Mouse (Mus musculus) natural killer cell, adult 2 months (primary cell): ENCODE data around the gene Map3k9.

Source experiments
- DNase-seq, 2 experiments: peaks; one replicate each; pipeline ENCODE4 v3.0.0; 2022; ENCODE audit warnings: low spot score in 2 of 2

The Map3k9 gene

DNA sequence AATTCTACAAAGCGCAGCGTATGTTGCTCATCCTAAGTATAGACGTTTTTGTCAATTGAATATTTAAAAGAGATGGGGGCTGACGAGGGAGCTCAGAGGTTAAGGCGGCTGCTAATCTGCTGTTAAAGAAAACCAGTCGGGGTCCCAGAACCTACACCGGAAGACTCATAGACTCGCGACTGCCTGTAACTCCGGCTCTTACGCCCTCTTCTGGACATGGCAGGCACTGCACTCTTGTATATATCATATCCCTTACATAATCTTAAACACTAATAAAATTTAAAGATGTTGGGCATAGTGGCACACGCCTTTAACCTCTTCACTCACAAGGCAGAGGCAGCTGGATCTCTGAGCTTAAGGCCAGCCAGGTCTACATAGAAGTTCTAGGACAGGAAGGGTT, 6.3 kb upstream of the Map3k9 start:
- DNase-seq = no peak

DNA sequence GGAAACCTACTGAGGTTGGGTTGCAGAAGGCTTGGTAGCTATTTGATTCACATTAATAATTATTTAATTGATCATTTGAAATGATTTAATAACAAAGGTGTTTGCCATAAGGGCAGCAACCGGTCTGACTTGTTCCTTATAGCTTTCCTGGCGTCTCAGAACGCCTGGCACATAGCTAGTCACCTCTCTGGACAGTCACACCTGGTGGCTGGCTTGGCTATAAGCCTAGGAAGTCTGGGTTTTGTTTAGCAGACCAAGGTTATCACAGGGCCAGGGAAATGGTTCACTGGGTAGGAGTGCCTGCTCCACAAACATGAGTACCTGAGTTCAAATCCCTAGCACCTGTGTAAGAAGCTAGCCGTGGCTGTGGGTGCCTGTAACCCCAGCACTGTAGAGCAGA, 2.3 kb upstream of the Map3k9 start:
- no peak for DNase-seq

DNA sequence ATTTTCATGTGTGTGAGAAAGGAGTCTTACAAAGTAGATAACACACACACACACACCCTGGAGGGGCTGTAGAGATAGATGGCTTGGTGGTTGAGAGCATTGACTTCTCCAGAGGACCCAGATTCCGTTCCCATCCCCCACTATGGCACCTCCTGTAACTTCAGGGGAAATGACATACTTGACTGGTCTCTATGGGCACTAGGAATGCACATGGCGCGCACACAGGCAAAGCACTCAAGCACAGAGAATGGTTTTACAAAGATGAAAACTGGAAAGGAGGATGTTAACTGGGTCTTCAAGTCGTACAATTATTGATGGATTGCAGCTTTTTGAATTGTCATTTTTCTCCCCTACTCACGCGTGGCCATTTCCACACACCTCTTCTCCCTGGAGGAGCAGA, 1.6 kb upstream of the Map3k9 start:
- DNase-seq = no peak

DNA sequence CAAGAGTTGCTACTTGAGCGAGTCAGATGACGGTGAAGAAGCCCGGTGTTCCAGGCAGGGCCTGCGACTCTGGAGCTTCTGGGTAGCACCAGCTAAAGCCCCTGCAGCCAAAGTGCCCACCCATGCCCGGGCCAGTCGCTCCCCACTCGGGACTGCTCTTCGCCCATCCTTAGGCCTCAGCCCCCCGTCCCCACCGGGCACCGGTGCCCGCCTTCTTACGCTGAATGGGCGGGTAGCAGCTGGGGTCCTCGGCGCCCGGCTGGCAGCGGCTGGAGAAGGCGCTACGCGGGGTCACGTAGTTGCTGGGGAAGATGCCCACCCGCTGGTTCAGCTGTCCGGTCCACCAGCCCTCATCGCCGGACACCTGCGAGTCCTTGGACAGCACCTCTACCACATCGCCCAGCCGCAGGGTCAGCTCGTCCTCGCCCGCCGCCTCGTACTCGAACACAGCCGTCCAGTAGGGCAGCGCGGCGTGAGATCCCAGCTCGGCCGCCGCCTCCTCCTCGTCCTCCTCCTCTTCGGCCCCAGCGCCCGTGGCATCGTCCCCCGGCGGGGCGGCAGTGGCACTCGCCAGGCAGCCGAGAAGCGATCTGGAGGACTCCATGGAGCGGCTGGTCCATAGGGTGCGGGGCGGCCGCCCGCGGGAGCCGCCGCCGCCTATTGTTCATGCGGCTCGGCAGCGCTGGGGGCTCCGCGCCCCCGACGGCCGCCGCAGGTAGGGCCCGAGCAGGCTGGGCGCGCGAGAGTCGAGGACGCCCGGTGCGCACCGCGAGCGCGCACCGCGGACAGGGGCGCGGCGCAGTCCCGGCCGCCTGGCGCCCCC, 493 bp downstream of the Map3k9 start:
- DNase-seq = no peak

DNA sequence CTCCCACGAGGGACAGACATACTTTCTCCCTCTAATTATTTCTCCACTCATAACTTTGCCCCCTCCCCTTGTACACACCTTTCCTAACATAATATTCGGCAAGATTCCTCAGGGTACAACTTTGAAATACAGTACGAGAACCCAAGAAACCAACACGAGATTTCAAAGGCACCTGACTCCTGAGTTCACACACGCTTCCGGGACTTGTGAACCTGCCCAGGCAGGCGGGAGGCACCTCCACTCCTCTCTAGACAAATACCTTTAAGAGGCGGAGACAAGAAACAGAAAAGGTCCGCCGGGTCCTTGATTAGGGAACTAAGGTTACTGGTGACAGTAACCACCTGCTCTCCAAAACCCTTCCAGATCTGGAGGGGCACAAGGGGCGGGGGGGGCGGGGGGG, 1.1 kb downstream of the Map3k9 start:
- DNase-seq = peak in 1 of 2 experiments; percentile 43

DNA sequence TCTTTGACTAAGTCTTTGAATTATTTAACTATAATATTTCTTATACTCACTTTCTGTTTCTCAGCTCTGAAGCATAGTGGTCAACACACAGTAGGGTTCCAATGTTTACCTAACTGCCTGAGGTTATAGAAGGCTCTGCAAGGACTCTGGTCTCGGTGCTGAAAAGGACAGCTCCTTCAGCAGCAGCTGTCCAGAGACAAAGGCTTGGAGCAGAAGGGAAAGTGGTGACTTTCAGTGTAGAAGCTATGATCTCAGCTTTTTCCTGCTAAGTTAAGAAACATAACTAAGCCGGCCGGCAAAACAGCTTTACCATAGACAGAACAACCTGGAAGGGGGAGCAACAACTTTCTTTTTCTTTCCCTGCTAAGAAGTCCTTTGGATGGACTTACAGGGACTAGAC, 4.8 kb downstream of the Map3k9 start:
- no peak for DNase-seq

DNA sequence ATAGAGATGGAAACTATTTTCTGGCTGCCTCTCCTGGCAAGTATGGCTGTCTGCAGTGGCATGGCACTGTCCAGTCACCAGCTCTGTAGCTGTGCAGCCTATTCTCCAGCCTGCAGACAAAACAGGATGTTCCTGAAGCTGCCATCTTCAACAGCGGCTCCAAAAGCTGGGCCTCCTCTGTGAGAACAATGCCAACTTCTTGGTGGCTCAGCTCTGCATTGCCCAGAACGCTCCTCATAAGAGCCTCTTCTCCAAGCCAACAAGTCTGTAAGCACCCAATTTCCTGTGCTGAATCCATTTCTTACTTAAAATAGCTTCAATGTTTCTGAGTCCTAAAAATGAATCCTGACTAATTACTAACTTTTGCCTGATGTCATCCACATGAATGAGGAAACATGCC, 5.3 kb downstream of the Map3k9 start:
- no peak for DNase-seq

DNA sequence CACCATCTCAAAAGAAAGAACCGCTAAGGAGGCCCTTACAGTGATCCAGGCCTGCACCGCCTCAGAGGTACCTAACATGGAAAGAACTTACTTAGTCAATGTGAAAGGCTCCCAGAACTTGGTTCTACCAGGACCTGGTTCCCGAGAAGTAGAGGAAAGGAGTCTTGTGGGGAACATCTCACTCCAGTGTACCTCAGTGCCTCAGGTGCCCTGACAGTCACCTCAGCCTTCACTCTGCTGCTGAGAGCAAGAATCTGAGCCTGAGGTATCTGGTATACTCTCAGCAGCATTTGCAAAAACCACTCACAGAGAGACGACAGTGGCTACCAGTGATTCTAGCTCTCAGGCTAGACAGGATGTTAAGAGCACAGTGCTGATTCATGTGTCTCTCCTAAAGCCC, 6.8 kb downstream of the Map3k9 start:
- no peak for DNase-seq

DNA sequence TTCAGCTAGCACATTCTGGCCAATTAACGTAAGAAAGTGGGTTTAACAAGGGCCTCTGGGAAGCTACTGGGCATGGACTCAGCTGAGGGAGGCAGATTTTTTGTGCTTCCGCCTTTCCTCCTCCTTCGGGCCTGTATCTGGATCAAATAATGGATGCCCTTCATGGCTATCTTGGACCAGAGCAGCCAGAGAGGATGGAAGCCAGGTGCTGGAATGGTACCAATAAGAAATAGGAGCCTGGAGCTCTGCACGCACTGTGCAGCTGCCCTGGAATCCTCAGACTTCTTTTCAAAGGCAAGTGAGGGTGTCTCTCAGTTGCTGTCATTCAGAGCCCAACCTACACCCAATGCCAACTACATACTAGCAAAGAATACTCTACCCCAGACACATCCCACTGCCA, 11.5 kb downstream of the Map3k9 start:
- no peak for DNase-seq

DNA sequence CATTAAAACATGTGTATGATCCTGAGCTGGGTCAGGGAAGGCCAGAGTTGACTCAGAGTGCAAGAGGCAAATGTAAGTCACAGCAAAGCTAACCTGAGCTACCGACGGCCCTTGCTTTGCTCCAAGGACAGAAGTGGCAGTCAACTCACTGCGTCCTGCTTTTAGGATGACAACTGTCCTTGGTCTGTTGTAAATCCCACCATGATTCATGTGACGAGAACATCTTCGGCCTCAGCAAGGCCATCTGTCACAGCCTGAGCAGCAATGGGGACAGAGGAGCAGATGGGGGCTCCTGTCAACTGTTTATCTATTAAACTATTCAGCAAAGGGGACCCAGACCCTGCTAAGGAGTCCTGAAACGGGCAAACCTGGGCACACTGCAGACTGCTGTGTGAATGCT, 15.6 kb downstream of the Map3k9 start:
- no peak for DNase-seq

DNA sequence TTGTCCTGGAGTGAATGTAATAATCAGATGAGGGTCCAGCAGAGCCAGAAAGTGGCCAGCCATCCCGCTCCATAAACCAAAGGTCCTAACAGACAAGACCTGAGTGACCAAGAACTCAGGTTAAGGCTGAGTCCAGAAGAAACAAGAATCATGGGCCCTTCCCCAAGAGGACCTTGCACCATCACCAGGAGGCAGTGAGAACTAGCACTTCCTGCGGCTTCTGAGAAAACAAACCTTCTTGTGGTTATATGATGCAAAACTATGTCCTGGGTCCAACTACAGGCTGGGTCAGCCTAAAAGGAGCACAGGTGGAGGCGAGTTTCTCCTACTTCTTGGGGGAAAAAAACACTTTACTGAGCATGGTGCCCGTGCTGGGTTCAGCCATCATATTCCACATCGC, 16.6 kb downstream of the Map3k9 start:
- DNase-seq = no peak

DNA sequence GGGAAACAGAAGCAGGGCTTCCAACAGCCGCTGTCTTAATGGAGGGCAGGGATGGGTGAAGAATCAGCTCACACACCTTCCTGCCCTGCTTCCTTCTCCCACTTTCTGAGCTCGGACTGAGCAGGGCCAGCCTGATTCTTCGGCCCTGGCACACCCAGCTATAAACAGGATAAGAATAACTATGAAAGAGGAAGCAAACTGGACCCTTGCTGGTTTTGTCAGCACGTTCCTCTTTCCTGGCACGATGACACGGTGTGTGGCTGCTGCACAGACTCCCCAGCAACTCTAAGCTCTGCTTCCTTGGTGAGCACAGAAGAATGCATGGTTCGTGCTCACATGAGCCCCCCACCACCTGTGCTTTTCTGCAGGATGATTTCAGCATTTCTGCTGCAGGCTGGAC, 26.3 kb downstream of the Map3k9 start:
- DNase-seq = peak in 1 of 2 experiments; percentile 53

DNA sequence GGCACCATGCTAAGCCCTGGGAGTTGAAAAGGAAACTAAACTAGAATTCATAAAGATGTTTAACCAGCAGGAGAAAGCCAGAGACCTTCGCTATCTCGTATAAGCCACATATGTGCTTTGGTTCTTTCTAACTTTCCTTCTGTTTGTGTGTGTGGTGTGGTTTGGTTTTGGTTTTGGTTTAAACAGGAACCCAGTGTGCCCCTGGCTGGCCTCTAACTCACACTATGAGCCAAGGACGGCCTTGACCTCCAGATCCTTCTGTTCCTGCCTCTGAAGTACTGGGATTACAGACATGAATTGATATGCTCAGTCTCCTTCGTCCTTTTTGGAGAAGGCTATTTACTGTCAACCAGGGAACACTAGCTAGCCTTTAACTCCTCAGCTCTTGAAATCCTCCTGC, 29.9 kb downstream of the Map3k9 start:
- DNase-seq = peak; percentile 17 to 25

DNA sequence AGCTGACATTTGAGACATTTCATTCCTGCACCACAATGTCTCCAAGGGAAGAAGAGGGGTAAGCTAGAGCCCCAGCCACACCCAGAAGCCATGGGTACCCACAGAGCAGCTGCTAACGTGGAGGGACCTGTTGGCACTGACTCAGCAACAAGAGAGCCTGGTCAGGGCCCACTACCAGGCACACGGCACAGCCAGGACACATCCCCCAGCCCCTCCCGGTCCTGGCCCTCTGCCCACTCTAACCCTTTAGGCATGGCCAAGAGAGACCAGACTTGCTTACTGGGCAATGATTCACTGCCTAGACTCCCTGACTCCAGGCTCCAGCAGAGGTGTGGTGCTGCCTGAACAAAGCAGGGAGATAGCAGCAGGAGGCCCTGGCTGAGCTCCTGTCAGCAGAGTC, 32.1 kb downstream of the Map3k9 start:
- DNase-seq = no peak

DNA sequence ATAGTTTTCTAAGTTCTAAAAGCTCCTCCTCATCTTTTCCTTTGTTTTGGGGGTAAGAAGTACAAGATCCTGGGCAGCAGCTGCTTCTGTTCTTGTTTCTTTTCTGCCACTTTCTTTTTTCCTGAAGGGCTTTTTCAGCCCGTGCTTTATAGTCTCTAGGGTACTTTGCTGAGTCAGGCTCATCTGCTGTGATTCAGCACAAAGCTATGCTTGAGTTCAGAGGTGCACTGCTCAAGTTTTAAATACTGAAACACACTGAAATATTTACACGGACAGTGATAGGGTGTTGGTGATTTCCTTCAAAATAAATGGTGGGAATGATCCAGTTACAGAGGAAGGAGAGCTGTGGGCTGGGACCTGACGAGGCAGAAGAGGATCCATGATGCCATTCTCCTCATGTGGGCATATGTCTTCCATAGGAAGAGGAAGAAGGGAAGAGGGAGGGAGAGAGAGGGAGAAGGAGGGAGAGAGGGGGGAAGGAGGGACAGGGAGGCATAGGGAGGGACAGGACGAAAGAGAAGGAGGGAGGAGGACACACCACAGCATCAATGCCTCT, 32.9 kb downstream of the Map3k9 start:
- no peak for DNase-seq

DNA sequence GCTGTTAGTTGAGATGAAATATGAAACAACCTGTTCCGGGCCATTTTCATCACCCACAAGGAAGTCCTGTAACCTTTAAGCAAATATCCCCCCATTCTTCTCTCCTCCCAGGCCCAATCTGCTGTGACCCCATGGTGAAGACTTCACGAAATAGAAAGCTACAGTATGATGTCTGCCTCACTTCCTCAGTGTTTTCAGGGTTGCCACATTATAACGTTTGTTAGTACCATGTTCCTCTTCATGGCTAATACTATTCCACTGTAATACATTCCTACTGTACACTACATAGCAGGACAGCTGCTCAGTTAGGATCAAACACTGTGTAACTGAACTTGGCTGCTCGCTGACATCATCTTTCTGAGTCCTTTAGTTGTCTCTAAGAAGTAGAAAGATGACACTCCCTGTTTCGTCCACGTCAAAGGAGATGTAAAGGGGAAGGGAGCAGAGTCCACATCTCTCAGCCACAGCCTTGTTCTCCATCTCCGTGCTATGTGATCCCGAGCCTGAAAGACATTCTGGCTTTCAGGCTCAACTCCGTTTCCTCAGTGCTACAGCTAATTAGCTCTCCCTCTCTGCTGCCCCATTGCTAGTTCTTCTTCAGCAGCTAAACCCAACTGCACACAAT, 34.5 kb downstream of the Map3k9 start:
- DNase-seq = no peak

DNA sequence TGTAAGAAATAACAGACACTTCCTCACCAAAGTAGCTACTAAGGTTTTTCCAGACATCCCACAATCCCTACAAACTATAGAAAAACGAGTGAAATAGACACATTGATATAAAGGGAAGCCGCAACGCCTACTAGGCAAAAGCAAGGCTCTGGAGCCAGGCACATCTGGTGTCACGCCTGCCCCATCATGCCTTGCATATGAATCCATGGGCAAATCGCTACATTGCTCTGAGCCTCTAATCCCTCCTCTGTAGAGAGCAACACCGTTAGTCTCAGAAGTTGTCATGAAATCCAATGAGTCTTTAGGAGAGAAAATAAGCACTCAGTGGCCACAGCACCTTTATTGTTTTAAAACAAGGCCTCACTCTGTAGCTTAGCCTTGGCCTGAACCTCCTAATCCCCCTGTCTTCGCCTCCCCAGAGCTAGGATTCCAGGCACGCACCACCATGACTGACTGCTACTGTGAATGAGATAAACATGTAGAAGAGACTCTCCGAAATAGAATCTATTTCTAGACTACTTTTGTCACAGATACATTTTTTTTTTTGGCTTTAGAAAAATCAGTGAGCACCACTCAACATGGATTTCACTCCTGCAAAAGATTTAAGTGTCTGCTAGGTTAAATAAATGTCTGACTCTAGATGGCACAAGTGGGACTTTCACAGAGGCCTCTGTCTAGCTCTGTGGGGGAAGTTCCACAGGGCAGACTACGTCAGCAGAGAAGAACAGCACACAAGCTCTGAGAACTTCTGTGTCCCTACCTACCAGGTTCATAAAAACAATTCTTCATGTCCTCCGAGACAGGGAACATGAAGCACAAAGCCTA, 45.5 kb downstream of the Map3k9 start:
- no peak for DNase-seq

DNA sequence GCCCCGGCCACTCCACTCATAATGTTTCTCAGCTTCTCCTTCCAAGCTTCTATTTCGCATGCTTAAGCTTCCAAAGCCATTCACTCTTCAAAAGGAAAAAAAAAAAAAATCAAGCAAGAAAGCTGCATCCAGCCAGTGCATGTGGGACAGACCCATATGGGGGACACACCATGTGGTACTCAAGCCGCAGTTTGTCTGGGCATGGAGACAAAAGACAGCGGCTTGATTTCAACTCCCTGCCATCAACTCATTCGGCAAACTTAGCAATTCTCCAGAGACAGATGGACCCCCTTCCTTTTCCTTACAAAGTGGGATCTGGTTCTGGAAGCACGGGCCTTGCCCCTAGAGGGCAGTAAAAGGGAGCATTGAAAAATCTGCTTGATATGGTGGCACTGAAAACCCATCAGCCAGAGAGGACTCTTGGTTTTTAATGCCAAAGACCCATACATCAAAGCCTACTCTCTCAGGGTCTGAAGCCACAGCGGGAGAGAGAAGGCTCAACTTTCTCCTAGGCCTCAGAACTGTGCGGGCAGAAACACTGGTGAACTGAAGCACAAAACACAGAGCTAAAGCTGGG, 54.6 kb downstream of the Map3k9 start:
- DNase-seq = no peak

DNA sequence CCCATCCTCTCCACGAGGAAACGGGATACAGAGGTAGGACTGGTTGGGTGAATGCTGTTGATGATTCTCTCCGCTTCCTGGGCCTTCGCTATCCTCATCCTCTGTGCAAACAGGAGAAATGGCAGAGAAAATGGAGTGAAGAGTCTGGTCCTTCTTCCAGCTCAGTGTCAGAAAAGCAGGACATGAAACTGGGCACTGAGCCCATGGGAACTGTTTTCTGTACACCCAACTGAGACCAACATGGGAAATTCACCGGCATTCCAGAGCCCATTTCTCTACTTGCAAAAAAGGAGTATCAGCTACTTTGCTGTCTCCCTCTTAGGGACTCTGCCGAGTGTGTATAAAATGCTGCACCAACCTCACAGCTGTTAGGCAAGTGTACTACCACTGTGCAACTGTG, 56.2 kb downstream of the Map3k9 start:
- no peak for DNase-seq

DNA sequence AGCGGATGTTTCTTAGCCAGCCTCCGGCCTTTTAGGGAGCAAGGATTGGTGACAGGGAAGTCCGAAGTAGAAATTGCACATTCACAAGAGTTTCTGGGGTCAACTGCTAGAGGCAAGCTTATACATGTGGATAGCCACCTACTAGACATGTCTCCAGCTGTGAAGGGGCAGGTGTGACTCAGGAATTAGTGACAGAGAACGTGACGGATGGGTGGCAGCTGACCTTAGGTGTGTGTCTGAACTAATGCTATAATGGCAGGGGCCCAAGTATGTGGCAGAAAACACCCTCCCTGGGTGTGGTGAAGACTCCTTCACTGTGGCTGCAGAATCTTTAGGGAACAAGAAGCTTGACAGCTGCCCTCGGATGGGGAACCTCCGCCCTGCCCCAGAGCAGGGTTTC, 57.6 kb downstream of the Map3k9 start:
- no peak for DNase-seq

DNA sequence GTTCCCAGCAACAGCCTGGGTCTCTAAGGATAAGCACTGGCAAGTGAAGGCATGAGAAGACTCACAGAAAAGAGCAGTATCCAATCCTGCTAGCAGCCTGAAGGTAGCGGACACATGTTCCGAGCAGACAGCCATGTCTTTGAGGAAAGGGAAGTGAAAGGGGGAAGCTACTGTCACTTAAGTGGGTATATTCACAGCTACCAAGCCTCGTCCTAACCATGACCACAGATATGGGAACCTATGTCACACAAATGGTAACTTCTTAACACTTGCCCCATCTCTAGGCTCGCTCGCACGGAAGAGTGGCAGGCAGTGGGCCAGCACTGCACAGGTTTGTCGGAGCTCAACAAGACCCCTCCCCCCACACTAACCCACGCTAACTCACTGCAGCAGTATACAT, 61.3 kb downstream of the Map3k9 start:
- DNase-seq = peak; percentile 3 to 64

DNA sequence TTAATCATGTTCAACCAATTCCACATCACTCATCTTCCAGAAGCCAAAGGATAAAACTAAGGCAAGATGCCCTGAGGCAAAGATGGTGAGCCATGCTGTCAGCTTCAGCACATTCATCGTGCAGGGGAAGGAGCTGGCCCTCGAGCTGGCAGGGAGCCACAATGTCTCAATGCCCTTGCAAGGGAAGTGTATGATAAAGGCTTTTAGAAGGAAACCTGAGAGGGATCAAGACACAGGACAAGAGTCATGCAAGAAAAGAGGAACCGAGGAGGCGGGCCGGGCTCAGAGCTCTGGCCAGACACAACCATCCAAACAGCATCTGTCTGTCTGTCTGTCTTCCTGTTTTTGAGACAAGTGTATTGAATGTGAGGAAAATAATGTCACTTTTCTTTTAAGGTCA, 61.8 kb downstream of the Map3k9 start:
- DNase-seq = peak in 1 of 2 experiments; percentile 63
